Mouse (Mus musculus): Measurements from ENCODE around the gene Pwp1. TPM values are rescaled to one million over a fixed set of nuclear protein-coding genes. Genes with fewer than 3 reads are reported as not detected.
A peak's percentile ranks its signal among the peaks of the same experiment; 100 is the strongest.
"Not testable (repeated sequence)": the region's sequence is repeated elsewhere in the genome, so short reads cannot be mapped to it uniquely, and the experiment has no call there.

The Pwp1 gene
- 10 to 100 TPM; 42.9 to 44.3 TPM for polyA plus RNA-seq (2017; shearing (Covaris generic))

DNA sequence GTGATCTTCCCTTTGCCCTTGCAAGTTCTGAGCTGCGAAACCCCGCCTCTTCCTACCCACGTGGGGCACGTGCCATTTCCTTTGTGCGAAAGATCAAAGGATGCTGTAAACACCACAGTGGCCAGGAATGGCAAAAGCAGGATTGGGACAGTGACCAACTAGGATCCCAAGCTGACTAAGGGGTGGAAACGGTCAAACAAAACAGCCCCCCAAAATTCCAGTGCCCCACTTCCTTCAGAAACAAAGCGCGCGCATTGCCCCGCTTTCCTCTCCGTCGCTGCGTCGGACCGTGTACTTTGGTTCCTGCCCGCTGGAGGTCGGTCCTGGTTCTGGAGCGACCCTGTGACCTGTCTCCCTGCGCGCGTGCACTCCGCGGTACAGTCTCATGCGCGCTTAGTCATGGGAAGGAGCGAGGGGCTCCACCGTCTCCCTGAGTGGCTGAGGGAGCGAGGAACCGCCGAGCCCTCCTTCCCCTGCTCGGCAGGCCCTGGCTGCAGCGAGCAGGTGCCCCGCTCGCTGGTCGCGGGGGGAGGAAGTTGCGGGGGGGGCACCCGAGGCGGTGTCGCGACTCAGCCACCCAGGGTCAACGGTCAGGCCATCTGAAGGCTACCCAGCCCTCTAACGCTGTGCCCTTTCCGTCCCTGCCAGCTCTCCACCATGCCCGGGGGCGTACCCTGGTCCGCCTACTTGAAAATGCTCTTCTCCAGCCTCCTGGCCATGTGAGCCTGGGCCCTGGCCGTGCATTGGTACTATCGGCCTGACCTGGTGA, at the start of gene Pwp1:
TSS of gene Pwp1 (plus strand) at position 410 of the 769 bp plus-strand sequence.
- peak; percentile 92 for ATAC-seq

DNA sequence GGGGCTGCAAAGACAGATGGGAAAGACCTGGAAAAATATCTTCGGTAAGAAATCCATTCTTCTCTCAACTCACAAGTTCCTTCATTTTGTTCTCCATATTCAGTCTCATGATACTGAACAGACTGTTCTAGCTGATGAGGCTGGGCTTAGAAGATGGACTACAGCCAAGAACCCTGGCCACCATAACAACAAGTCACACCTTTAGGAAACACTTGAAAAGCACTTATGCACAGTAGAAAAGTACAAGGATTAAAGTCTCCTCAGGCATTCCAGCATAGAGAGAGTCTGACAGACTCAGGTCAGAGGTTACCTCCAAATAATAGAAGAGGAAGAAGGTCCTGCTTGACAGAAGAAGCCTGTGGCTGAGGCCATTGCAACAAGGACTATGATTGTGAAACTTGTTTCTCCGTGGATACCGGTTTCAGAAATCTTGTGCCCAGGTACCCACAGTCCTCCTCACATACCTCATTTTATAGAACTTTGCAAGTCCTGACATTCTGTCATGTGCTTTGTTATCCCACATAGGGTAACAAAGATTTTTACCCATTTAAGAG, 7.1 kb upstream of the Pwp1 start:
- not testable (repeated sequence) for ATAC-seq

DNA sequence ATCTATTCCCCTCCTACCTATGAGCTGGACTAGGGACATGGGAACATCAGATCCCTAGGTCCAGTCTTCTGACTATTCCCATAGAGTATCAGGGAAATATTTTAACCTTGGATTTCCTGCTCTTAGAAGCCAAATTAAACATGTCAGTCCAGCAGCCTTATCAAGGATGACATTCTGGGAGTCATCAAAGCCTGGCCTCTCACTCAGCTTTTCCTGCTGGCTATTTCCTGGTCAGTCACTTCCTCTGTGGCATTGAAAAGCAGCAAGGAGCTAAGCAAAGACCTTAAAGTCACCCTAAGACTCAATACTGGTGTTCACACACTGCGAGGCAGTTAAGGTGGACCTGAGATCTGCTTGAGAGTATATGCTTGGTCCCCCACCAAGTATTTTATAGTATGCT, 5.5 kb upstream of the Pwp1 start:
- ATAC-seq: not testable (repeated sequence)

DNA sequence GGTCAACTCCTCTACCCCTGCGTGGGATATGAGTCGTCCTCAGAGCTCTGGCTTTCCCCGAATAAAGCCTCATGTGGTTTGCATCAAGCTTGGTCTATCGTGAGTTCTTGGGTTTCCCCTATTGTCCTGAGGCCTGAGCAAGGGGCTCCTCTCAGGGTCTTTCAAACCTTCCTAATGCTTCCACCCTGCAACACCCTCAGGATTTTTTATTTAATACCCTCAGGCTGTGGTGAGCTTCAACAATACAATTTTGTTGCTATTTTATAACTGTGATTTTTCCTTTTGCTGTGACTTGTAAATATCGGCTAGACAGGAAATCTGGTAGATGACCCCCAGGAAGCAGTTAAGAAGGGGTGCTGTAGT, 591 bp upstream of the Pwp1 start:
- ATAC-seq: not testable (repeated sequence)

DNA sequence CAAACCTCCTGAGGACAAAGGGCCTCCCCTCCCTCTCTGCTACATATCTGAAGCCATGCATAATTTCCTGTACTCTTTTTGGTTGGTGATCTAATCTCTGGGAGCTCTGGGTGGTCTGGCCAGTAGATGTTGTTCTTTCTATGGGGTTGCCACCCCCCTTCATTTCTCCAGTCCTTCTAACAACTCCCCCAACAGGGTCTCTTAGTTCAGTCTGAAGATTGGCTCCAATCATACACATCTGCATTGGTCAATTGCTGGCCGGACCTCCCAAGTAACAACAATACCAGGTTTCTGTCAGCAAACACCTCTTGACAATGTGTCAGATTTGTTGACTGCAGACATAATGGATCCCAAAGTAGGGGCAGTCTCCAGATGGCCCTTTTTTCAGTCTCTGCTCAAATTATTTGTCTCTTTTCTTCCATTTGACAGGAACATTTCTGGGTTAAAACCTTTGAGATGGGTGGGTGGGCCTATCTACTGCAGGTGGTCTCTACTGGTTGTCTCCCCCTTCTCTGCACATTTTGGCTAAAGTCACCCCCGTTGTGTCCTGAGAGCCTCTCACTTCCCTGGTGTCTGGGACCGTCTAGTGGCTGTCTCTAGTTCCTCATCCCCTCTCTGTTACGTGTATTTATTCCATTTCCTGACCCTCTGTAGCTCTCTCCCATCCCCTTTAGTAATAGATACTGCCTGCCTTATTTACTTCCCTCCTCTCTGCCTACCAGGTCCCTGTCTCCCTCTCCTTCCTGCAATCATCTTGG, 17.0 kb downstream of the Pwp1 start:
- no peak for ATAC-seq

DNA sequence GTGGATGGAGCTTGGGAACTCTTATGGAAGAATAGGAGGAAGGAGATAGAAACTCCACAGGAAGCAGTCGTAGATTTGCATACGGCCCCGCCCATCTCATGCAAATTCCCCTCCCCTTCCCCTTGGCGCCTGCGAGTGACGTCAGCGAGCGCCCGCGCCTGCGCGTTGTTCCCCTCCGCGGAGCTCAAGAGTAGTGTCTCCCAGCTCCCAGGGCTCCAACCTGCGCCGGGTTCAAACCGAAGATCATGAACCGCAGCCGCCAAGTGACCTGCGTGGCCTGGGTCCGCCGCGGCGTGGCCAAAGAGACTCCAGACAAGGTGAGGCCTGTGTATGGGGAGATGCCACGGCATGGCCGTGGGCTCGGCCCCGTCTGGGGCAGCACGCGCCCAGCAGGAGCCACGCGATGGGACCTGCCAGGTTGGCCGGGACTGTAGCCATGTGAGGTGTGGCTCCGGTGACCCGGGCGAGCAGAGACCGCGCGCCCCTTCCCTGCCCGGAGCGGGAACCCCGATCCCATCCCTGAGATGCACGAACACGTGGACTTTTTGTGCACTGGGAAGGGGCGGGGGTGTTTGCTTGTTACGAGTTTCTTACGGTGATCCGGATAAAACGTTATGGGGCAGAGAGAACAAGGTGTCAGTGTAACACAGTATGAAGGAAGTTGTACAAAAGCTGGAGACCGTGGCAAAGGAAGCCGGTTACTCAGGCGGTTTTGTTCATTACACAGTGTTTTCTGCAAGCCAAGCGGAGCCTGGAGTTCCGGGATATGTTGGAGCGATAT, 42.6 kb downstream of the Pwp1 start:
- peak; percentile 86 for ATAC-seq

DNA sequence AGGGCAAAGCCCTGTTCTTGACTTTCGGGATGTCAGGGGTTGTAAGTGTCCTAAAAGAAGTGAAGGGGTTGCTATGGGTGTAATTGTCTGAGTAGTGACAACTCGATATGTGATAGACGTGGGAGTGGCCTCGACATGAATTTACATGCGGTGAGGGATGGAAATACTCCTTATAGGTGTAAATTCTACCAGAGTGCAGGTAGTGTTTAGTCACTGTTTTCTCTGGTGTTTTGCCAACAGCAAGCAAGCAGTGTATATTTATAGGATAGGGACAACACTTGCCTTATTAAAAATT, 43.1 kb downstream of the Pwp1 start:
- peak; percentile 65 for ATAC-seq

DNA sequence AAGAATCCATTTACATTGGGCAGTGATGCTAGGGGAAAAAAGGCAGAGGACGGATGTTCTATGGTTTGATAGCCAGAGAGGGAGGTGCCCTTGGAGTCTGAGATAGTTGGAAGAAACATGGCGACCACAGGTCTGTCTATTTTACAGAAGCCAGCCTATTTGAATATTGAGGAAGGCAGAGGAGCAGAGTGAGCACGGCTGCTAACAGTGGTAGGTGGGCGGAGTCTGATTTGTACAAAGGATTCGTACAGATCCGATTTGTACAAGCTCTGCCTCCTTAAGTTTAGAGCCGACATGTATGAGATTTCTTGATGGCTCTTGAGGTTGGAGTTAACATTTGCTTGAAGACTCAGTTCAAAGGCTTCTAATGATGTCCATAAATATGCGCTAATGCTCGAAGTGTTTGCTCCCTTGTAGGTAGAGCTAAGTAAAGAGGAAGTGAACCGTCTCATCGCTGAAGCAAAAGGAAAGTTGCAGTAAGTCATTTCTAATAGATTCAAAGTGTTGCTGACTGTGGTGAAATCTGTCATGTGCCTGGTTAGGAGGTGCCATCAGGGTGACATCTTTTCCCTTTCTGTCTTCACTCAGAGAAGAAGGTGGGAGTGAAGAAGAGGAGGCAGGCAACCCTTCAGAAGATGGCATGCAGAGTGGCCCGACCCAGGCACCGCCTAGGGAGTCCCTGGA, 44.7 kb downstream of the Pwp1 start:
- ATAC-seq: no peak

DNA sequence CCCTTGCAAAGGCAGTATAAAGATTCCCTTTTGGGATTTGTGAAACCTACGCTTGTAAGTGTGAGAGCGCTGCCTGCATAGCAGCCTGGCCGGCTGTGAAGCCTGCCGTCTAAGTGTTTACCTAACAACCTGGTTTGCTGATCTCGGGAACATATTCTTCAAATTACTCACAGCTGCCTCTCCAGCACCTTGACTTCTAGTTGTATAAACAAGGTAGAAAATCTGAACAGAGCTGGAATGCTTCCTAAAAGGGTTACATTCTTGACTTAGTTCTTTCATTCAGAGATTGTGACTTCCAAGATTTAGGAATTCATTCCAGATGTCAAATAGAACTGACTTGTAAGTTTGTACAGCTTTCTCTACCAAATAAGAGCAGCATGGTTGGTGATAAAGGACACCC, 46.5 kb downstream of the Pwp1 start:
- no peak for ATAC-seq

DNA sequence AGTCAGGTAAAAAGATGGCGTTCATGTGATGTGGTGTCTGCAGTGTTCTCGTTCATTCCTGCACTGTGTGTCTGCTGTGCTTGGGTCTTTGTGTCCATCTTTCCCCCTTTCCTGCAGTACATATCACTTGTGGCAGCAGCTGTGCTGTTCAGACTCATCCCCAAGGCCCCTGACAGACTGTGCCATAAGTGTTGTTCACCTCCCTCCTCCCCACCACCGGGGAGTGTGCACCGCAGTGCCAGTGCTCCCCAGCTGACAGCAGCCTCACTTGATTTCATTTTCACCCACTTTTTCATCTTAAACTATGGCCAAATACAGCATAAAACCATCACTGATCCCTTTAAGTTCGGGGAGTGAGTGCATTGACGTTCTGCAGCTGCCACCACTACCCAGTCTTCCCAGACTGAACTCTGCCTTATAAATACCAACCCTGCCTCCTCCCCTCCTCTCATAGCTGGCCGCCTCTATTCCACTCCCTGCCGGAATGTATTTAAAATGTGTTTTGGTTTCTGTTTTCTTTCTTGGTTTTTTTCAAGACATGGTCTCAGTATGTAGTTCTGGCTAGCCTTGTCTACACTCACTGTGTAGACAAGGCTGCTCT, 50.7 kb downstream of the Pwp1 start:
- no peak for ATAC-seq

DNA sequence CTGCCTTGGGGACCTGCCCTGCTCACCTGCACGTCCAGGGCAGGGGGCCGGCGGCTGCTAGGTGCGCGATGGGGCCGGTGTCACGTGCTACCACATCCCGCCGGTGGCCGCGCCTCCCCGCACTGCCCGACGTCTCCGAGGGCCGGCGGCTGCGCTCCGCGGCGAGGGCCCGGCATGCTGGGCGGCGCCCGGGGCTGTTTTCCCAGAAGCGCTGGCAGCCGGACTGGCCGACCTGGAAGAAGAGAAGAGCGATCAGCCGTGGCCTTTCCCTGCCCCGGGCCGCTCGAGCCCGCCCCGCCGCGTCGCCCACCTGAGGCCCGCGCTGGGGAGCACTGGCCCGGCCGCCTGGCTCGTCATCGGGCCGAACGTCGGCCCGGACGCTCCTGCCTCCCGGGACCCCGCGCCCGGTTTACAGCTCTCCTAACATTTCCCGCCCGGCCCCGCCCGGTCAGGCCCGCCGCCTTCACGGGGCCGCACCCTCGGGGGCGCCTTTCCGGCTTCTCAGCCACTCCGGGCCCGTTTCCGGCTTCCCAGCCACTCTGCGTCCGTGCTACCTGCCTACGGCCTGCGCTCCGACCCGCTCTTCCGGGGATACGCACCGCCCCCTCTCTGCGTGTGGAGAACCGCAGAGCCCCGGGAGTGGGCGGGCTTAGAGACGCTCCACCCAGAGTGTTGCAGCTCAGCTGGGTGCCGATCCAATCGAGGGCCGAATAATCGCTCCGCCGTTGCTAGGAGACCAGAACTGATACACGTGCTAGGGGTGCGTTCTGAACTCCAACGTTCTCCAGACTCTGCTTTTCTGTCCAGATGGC, 87.4 kb downstream of the Pwp1 start, which contains the start of gene Prdm4:
TSS of gene Prdm4 (minus strand) at position 645 of the 812 bp plus-strand sequence.
- ATAC-seq: peak; percentile 99

DNA sequence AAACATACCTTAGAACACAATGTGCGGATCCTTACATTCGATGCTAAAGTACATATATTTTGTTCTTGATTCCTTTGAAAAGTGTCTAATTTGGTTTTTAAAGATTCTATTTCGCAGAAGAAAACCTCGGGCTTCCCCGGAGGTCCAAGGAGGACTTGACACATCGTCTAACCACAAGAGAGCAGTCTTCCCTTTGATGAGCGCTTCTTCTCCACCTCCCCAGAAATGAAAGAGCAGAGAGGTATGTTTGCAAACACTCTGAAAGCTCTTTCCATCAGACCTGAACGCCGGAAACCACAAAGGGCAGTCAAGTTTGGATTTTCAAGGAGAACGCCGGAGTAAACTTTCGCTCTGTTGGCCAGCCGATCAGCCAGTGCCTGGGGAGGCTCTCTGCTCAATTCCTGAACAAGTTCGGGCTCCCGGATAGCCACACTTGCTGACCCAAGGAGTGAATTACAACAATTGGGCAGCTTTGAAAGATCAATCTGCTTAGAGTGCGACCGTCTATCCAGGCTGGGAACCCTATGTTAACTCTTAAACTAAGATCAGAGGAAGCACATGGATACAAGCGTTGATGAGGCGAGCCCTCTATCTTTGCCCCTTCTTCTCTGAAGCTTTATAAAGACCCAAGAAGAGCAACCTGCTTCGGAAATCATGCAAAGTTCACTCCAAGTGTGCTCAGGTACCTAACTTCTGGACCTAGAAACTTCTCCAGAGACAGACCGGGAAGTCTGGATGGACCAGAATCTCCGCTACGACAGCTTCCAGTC, 98.6 kb downstream of the Pwp1 start, which contains the start of gene Ascl4:
TSS of gene Ascl4 (plus strand) at position 6 of the 770 bp plus-strand sequence.
- peak; percentile 33 for ATAC-seq

DNA sequence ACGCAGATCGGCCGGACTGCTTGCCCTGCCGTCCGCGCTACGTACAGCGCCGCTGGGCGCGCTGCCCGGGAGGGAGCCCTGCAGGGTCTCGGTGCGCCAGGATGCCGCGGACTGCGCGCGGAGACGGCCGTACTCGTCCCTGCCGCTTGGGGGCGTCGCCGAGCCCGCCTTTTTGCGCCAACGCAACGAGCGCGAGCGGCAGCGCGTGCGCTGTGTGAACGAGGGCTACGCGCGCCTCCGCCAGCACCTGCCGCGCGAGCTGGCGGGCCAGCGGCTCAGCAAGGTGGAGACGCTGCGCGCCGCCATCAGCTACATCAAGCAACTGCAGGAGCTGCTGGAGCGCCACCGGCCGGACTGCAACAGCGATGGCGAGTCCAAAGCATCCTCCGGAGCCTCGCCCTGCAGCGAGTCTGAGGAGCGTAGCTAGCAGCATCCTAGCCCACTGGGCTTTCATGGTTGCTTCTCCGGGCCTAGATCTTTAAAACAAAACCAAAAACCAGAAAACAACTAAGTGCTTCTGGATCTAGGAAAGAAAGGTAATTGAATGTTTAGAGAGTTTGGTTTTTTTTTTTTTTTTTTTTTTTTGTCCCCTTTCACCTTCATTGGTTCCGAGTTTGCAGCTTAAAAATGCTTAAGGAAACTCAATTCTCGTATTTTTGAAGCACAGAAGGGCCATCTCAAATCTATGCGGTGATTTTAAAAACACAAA, 99.4 kb downstream of the Pwp1 start:
- peak; percentile 78 for ATAC-seq

DNA sequence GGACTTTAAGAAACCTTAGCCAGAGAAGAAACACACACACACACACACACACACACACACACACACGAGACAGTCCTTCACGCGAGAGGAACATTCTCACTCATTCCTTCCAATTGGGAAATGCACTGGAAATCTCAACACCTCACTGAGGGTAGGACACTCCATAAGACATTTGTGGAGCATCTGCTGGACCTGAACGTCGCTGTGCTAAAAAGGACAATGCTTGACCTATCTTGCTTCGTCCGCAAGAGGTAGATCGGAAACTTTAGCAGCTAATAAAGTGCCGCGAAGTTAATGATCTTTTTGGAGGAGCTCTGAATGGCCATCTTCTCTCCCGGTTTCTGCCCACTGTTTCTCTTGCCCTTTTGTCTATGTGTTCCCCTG, 99.9 kb downstream of the Pwp1 start:
- ATAC-seq: no peak

DNA sequence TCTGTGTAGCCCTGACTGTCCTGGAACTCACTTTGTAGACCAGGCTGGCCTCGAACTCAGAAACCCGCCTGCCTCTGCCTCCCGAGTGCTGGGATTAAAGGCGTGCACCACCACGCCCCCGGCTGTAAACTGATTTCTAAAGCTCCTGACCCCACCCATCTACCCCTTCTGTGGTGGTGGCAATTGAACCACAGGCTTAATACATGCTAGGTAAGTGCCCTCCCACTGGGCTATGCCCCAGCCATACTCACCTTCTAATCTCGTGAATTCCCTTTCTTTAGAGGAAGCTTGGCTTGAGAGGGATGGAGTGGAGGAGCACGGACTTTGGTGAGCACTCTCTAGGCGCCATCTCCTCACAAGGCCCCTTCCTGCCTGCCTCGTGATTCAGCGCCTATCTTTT, 100.7 kb downstream of the Pwp1 start:
- ATAC-seq: no peak

DNA sequence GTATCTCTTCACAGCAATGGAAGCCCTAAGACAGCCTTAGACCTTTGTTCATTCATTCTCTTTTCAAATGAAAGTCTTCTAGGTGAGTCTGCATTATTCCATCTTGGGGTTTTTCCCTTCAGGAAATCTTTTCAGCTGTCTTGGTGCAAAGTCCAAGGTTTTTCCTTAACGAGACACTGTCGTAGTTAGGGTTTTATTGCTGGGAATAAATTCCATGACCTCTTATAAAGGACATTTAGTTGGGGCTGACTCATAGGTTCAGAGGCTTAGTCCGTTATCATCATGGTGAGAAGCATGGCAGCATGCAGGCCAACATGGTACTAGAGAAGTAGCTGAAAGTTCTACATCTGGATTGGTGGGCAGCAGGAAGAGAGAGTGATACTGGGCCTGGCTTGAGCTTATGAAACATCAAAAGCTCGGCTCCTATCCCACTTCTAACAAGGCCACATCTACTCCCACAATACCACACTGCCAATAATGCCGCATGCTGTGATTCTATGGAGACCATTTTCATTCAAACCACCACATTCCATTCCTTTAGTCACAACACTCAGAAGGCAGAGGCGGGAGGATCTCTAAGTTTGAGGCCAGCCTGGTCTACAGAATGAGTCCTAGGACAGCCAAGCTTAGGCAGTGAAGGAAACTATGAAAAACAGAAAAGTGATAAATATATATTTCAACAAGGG, 107.1 kb downstream of the Pwp1 start:
- no peak for ATAC-seq
